Mouse (Mus musculus): Measurements from ENCODE around the gene Grid1. TPM values are rescaled to one million over a fixed set of nuclear protein-coding genes. Genes with fewer than 3 reads are reported as not detected.

The Grid1 gene
- polyA plus RNA-seq, 1 experiment from 2014 or later: 2.8 TPM

DNA sequence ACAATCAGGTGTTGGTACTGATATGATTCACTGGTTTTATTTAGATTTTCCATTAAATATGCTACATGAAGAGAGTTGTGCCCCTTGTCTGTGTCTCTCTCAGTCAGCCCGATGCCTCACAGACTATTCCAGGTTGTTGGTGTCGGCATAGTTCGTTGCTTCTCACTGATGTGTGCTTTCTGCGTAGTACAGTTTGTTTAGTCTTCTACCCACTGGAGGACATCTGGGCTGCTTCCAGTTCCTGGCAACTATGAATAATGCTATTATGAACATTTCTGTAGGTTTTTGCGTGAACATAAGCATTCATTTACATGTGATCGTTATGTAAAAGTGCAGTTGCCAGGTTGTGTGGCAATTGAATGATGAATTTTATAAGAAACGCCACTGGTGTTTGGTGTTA lies 633.8 kb downstream of the Grid1 start:
- no peaks in the 10 kb centered on the region for H3K9me3 ChIP-seq (replicated peaks)
- H3K4me1 ChIP-seq: no peaks in the 10 kb centered on the region
- no peaks in the 10 kb centered on the region for H3K27me3 ChIP-seq
- no peak overlapping the region for H3K27ac ChIP-seq
- no peak for ATAC-seq (ENCODE audit: low FRiP score)
- H3K4me2 ChIP-seq (replicated peaks): no peak overlapping the region
- no peak overlapping the region for H3K9ac ChIP-seq
- no peak overlapping the region for H3K4me3 ChIP-seq
- H3K36me3 ChIP-seq: no peaks in the 10 kb centered on the region
- WGBS: 90% methylated on average over 7 of the region's 7 CpGs

DNA sequence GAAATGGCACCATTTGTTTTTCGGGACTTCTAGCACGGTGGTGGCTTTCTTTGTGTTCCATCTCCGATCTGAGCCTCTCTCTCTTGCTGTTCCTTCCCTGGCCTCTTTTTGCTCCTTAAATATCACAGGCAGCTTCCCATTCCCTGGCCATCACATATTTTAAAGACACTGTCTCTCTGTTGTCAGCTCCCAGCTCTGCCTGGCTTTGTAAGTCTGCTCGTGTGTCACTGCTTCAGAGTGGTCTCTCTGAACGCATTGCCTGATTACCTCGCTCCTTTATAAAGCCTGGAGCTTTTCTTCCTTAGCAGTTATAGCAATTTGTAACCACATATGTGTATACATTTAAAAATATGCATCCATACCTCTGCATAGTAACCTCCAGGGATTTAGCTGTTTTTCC lies 648.3 kb downstream of the Grid1 start:
- no peak overlapping the region for H3K4me2 ChIP-seq (replicated peaks)
- H3K9ac ChIP-seq: no peak overlapping the region
- H3K4me1 ChIP-seq: no peaks in the 10 kb centered on the region
- no peak overlapping the region for H3K27ac ChIP-seq
- no peaks in the 10 kb centered on the region for H3K9me3 ChIP-seq (replicated peaks)
- H3K36me3 ChIP-seq: no peaks in the 10 kb centered on the region
- 77% methylated on average over 6 of the region's 6 CpGs for WGBS
- no peak for ATAC-seq (ENCODE audit: low FRiP score)
- no peak overlapping the region for H3K4me3 ChIP-seq
- no peaks in the 10 kb centered on the region for H3K27me3 ChIP-seq

DNA sequence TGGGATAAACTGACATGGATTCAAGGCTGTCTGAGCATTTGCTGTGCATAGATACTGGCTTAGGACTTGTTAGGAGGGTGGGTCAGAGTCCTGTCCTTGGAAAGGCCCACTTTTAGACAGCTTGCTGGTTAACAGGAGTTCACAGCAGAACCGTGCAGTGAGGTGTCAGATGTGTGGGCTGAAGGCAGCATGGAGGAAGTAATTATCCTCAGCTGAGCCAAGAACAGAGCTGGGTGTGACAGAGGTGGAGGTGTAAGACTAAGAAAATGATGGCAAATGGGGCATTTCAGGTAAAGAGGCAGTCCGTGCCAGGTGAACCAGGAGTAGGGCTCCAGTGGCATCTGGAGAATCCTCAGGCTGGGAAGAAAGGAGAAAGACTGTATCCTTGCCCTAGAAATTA lies 666.1 kb downstream of the Grid1 start:
- H3K27ac ChIP-seq: no peak overlapping the region
- ATAC-seq (ENCODE audit: low FRiP score): no peak
- no peaks in the 10 kb centered on the region for H3K4me1 ChIP-seq
- no peak overlapping the region for H3K9ac ChIP-seq
- no peaks in the 10 kb centered on the region for H3K36me3 ChIP-seq
- no peak overlapping the region for H3K4me3 ChIP-seq
- H3K27me3 ChIP-seq: no peaks in the 10 kb centered on the region
- H3K4me2 ChIP-seq (replicated peaks): no peak overlapping the region
- H3K9me3 ChIP-seq (replicated peaks): no peaks in the 10 kb centered on the region
- 85% methylated on average over 2 of the region's 2 CpGs for WGBS

DNA sequence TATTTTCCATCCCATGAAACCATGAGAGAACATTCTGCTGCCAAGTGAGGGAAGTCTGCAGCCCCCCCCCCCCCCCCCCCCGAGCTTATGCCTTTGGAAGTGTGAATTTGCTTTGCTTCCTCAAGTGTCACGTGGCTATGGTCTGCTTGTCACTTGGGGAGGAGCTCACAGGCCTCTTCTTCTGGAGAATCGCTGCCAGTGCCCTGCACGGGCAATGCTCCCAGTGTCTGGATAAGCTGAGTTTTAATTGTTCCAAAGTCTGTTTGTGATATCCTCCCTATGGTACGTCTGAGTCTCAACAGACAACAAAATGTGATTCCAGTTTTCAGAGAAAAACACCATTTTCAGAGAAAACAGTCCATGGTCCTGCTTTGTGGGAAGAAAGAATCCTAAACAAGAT lies 682.4 kb downstream of the Grid1 start:
- H3K9me3 ChIP-seq (replicated peaks): no peaks in the 10 kb centered on the region
- WGBS: 65% methylated on average over 5 of the region's 5 CpGs
- no peak overlapping the region for H3K4me3 ChIP-seq
- H3K4me2 ChIP-seq (replicated peaks): no peak overlapping the region
- no peak for ATAC-seq (ENCODE audit: low FRiP score)
- no peaks in the 10 kb centered on the region for H3K4me1 ChIP-seq
- no peak overlapping the region for H3K27ac ChIP-seq
- no peaks in the 10 kb centered on the region for H3K27me3 ChIP-seq
- H3K36me3 ChIP-seq: no peaks in the 10 kb centered on the region
- H3K9ac ChIP-seq: no peak overlapping the region

DNA sequence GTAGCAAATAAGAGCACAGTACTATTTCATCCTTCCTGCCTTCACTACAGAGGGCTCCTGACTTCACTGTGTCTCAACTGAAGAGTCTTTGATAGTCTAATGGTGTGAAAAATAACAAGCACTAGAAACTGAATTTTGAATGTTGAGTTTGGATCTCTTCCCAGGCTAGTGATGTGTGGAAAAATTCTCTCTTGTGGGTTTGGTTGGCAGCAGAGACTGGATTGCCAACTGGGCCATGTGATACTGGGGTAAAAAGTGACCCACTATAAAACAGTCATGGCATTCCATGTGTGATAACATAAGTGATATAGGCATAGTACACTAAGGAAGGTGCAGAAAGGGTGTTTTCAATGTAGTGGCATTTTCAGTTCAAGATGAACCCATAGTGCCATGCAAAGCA lies 699.5 kb downstream of the Grid1 start:
- no peak overlapping the region for H3K4me2 ChIP-seq (replicated peaks)
- ATAC-seq (ENCODE audit: low FRiP score): no peak
- no peak overlapping the region for H3K9ac ChIP-seq
- no peak overlapping the region for H3K27ac ChIP-seq
- no peaks in the 10 kb centered on the region for H3K4me1 ChIP-seq
- no peaks in the 10 kb centered on the region for H3K27me3 ChIP-seq
- H3K4me3 ChIP-seq: no peak overlapping the region
- H3K9me3 ChIP-seq (replicated peaks): no peaks in the 10 kb centered on the region
- H3K36me3 ChIP-seq: no peaks in the 10 kb centered on the region

DNA sequence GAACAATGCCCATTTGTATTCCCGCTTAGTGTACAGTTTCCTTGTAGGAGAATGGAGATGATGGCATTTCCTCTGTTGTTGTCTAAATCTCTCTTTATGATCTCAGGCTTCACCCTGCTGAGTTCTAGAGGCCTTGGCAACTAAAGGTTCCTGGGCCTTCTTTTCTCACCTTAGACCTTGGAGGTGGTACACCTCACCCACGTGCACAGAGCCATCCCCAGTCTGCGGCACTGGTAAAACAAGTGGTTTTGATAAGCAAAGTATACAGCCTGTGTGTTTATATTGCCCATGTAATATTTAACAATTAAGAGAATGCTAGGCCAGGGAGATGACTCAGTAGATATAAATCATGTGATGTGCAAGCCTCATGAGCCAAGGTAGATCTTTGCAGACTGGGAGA lies 718.9 kb downstream of the Grid1 start:
- no peaks in the 10 kb centered on the region for H3K9me3 ChIP-seq (replicated peaks)
- H3K36me3 ChIP-seq: no peaks in the 10 kb centered on the region
- ATAC-seq (ENCODE audit: low FRiP score): no peak
- no peak overlapping the region for H3K4me2 ChIP-seq (replicated peaks)
- 78% methylated on average over 3 of the region's 3 CpGs for WGBS
- no peak overlapping the region for H3K4me3 ChIP-seq
- H3K9ac ChIP-seq: no peak overlapping the region
- H3K4me1 ChIP-seq: no peaks in the 10 kb centered on the region
- no peaks in the 10 kb centered on the region for H3K27me3 ChIP-seq
- no peak overlapping the region for H3K27ac ChIP-seq

DNA sequence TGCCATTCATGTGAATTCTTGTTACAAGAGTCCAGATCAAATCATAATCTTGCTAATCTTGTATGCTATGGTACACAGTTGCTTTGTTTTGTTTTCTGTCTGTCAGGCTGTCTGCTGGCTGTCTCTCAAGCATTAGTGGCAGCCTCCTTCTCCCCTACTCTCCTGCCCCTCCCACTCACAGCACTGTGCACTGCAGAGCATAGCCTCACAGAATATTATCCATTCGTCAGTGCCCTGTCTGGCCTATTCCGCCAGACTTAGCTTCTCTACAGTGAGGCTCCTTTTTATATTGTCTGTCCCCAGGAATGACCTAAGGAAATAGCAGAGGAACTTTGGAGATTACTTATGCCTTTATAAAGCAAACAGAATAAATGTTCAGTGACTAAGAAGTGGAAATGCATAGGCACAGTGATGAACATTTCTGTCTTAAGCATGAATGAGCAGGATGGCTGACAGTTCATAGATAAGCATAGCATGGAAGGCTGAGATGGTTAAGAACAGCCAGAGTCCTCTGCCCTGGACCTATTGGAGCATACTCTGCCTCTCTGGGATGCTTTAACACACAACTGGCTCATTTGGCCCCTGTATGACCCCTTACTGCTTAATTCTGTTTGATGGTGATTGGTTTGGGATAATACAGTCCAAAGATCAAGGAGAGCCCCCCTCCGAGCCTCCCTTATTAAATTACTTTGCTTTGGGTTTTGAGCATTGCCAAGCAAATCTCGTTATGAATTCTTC lies 721.5 kb downstream of the Grid1 start:
- Histone ChIP-seq H3K27ac (no peak overlapping the region), H3K4me3 (no peak overlapping the region), H3K36me3 (no peaks in the 10 kb centered on the region), H3K9me3 (replicated peaks) (no peaks in the 10 kb centered on the region), H3K4me1 (no peaks in the 10 kb centered on the region), H3K27me3 (no peaks in the 10 kb centered on the region), H3K4me2 (replicated peaks) (no peak overlapping the region), H3K9ac (no peak overlapping the region)
- 55% methylated on average over 4 of the region's 4 CpGs for WGBS
- ATAC-seq (ENCODE audit: low FRiP score): peak; percentile 43; the same call in 1 of the 2 replicates

DNA sequence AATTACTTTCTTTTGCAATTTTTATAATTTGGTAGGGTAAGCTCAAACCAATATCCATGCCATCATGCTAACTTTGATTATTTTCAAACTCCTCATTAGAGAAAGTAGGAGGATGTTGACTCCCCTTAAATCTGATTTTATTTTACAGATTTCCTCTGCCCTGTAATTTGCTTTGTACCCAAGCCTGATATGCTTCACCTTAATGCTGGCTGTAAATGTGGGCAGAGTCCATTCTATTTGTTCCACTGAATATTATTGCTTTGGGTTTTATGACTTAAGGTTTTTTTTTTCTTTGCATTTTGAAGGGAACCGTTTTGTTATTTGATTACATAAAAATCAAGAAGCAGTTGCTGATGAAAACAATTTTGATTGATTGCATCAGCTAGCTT lies 722.1 kb downstream of the Grid1 start:
- Histone ChIP-seq H3K4me2 (replicated peaks) (no peak overlapping the region), H3K9me3 (replicated peaks) (no peaks in the 10 kb centered on the region), H3K27ac (no peak overlapping the region), H3K4me3 (no peak overlapping the region), H3K4me1 (no peaks in the 10 kb centered on the region), H3K9ac (no peak overlapping the region), H3K27me3 (no peaks in the 10 kb centered on the region), H3K36me3 (no peaks in the 10 kb centered on the region)
- WGBS: 82% methylated on average over 1 of the region's 1 CpGs
- no peak for ATAC-seq (ENCODE audit: low FRiP score)

DNA sequence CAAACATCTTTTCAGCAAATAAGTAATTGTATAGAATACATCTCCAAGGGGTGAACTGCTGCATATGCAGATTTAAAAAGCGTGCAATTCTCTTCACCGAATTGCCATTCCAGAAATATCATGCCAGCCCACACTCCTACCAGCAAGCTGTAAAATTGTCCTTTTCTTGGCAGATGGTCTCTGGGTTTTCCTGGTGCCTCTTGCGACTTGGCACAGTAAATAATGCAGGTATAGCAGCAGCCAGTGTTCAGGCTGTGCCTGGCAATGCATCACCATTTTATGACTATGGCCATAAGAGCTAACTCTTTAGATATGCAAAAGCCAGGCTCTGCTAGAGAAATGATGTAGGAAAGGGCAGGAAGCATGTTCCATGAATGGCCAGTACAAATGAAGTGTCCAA lies 734.4 kb downstream of the Grid1 start:
- Histone ChIP-seq H3K9me3 (replicated peaks) (no peaks in the 10 kb centered on the region), H3K4me3 (no peak overlapping the region), H3K4me1 (no peaks in the 10 kb centered on the region), H3K27ac (no peak overlapping the region), H3K9ac (no peak overlapping the region), H3K27me3 (no peaks in the 10 kb centered on the region), H3K36me3 (no peaks in the 10 kb centered on the region), H3K4me2 (replicated peaks) (no peak overlapping the region)
- WGBS: 91% methylated on average over 3 of the region's 3 CpGs
- no peak for ATAC-seq (ENCODE audit: low FRiP score)

DNA sequence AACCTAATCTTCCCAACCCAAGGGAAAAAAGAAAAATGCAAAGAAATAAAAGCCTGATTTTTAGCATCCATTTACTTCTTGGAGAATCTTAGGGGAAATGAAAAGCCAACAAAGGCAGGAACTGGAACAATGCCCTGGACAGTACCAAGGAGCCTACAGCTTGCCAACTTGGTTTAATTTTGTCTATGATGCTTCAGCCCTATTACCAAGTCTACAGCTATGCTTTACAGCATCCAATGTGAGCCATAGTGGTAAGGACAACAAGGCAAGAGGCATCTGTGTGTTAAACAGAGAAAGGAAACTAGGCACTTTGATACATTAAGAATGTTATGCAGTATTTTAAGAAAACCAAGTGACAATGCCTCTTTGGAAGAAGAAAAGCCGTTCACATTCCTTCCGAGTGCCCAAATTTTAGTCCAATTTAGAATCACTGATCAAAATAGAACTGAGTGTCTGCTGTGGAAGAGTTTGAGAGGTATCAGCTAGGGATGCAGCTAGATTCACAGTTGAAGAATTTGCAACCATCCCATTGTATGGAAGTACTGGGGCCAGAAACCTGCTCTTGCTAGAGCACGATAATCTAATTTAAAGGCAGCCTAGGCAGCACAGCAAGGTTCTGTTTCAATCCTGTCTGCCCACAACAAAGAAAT lies 741.5 kb downstream of the Grid1 start:
- no peak for ATAC-seq (ENCODE audit: low FRiP score)
- H3K4me3 ChIP-seq: no peak overlapping the region
- WGBS: 96% methylated on average over 3 of the region's 3 CpGs
- no peaks in the 10 kb centered on the region for H3K4me1 ChIP-seq
- H3K4me2 ChIP-seq (replicated peaks): no peak overlapping the region
- no peaks in the 10 kb centered on the region for H3K36me3 ChIP-seq
- no peak overlapping the region for H3K27ac ChIP-seq
- no peak overlapping the region for H3K9ac ChIP-seq
- H3K27me3 ChIP-seq: no peaks in the 10 kb centered on the region
- no peaks in the 10 kb centered on the region for H3K9me3 ChIP-seq (replicated peaks)

DNA sequence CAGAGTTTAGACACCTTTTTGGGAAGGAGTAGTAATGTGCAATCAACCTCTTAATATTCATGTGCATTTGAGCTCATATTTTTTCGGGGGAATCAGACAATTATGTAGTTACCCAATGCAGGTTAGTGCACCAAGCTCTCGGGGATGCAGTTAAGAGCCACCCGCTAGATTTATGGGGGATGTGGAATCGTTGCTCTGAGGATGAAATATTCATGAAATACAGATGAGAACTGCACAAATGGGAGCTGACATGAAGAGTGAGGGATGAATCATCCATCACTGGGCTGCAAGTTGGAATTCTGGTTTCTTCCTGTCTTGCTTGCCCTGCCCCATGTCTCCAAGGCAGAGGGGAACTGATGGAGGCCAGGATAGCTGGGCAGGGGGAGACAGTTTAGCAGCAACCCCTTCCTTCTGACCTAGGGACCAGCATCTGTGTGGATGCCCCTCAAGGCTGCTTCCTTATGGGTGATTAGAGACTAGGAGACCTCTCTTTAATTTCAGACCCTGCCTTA lies 753.1 kb downstream of the Grid1 start:
- 79% methylated on average over 4 of the region's 4 CpGs for WGBS
- no peak for ATAC-seq (ENCODE audit: low FRiP score)
- Histone ChIP-seq H3K4me1 (no peaks in the 10 kb centered on the region), H3K4me3 (no peak overlapping the region), H3K27ac (no peak overlapping the region), H3K9me3 (replicated peaks) (no peaks in the 10 kb centered on the region), H3K4me2 (replicated peaks) (no peak overlapping the region), H3K27me3 (no peaks in the 10 kb centered on the region), H3K9ac (no peak overlapping the region), H3K36me3 (no peaks in the 10 kb centered on the region)

DNA sequence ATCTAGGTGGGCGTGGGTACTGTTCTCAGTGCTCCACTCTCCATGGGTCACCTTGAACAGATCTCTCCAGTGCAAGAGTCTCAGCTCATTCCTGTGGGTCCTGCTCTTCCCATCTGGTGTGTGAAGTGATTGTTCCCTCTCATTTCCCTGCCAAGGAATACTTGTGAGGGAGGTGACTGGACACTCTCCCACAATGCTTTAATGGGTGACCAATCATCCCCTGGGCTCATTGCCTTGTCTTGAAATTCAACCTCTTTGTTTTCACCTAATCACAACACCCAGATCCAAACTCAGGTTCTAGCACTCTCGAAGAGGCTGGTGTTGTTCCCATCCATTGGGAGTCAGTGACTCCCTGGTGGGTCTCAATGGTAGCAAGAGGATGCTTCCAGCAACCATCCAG lies 754.6 kb downstream of the Grid1 start:
- Histone ChIP-seq H3K9me3 (replicated peaks) (no peaks in the 10 kb centered on the region), H3K36me3 (no peaks in the 10 kb centered on the region), H3K4me3 (no peak overlapping the region), H3K27me3 (no peaks in the 10 kb centered on the region), H3K9ac (no peak overlapping the region), H3K4me2 (replicated peaks) (no peak overlapping the region), H3K27ac (no peak overlapping the region), H3K4me1 (no peaks in the 10 kb centered on the region)
- ATAC-seq (ENCODE audit: low FRiP score): no peak
- 76% methylated on average over 2 of the region's 2 CpGs for WGBS

DNA sequence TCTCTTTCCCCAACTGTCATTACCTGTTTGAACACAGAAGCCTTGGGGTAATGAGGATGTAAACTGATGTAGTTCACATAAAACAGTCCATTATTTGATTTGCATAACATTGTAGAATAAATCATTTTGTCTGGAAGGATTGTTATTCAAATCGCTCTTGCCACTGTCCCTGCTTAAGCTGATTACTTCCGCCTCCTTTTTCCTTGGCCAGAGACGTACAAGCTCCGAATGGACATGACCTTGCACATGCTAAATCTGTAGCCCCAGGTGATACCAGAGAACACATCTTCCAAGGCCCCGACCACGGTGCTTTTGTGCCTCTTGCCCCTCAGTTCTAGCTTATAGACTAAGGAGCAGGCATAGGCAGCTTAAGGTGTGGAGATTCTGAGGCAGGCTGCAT lies 755.4 kb downstream of the Grid1 start:
- Histone ChIP-seq H3K4me2 (replicated peaks) (no peak overlapping the region), H3K4me3 (no peak overlapping the region), H3K4me1 (no peaks in the 10 kb centered on the region), H3K27me3 (no peaks in the 10 kb centered on the region), H3K9me3 (replicated peaks) (no peaks in the 10 kb centered on the region), H3K27ac (no peak overlapping the region), H3K36me3 (no peaks in the 10 kb centered on the region), H3K9ac (no peak overlapping the region)
- WGBS: 60% methylated on average over 6 of the region's 6 CpGs
- ATAC-seq (ENCODE audit: low FRiP score): no peak

Measured in hindbrain, embryonic 12.5 days (tissue).